Mouse (Mus musculus): Measurements from ENCODE around the gene B4galt1. TPM values are rescaled to one million over a fixed set of nuclear protein-coding genes. Genes with fewer than 3 reads are reported as not detected.

The B4galt1 gene
- total RNA-seq, 1 experiment from 2014 or later = 34.7 TPM

DNA sequence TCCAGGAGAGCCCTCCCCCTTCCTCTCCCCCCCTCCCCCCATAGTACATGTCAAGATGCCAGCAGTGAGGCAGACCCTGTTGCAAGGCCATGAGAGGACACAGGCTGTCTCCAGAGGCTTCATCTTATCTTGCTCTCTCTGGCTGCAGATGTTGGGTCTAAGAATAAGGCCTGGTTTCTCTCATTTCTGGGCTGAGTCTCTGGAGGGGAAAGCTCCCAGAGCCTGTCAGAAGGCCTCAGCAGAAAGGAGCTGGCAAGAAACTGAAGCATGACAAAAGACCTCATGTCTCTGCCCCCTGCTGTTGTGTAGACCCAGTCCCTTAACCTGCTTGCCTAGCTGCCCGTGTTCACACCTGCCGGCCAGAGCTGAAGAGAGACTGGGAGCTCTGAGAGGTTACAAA, 19.5 kb upstream of the B4galt1 start:
- ATAC-seq (replicated peaks; ENCODE audit: low read depth, poor library complexity, severe bottlenecking) = 0 out of 2 replicates have a peak, but pooled peaks have one; percentile 18

DNA sequence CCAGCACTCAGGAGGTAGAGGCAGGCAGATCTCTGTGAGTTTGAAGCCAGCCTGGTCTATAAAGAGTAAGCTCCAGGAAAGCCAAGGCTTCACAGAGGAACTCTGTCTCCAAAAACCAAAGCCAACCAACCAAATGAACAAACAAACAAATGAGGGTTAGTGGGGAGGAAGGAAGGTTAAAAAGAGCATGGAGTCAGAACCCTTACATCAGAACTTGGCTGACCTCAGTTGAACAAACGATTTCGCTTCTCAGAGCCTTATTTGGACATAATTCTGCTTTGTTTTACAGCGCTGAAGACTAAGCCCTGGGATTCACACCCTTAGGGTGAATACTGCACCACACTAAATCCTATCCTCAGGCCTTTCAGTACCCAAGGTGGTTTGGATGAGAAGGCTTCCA, 18.3 kb upstream of the B4galt1 start:
- ATAC-seq (replicated peaks; ENCODE audit: low read depth, poor library complexity, severe bottlenecking) = no peak

DNA sequence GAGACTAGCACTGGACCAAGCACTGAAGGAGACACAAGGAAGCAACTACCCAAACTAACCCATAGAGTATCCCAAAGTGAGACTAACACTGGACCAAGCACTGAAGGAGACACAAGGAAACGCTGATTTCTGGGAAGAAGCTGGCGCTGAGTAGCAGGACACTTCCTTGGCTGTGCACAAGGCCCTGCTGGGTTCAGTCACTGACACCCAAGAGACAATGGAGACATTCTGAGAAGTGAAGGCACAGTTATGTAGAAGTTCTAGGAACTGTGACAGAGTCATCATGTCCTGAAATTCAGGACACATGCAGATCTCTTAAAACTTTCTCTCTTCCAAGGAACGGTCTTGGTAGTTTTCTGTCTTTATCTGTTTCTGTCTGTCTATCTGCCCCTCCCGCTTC, 16.4 kb upstream of the B4galt1 start:
- no peak for ATAC-seq (replicated peaks; ENCODE audit: low read depth, poor library complexity, severe bottlenecking)

DNA sequence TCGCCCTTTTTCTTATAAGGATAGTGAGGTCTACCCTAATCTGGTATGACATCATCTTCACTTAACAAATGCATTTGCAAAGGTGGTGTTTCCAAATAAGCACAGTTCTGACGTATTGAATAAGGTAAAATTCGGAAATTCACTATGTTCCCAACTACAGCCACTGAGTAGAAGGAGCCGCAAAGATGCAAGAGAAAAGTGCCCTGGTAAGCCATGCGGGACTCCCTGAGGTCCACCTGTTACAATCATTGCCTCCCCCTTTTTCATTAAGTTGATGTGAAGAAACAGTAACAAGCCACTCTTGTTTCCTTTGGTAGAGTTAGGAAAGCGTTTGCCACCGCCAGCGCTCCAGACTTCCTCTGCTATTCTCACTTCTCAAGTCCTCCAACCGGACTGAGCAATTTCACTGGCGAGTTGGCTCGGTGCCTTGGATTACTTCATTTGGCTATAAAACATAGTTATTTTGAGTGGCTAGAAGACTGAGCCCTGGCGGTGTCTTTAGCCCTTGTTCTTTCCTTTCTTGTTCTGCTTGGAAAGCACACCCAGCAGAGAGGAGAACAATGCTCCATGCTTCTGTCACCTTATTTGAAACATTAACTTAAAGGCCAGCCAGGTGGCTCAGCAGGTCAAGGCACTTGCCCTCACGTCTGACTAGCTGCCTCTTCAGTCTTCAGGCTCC, 14.9 kb upstream of the B4galt1 start:
- peak; percentile 75 for ATAC-seq (replicated peaks; ENCODE audit: low read depth, poor library complexity, severe bottlenecking)

DNA sequence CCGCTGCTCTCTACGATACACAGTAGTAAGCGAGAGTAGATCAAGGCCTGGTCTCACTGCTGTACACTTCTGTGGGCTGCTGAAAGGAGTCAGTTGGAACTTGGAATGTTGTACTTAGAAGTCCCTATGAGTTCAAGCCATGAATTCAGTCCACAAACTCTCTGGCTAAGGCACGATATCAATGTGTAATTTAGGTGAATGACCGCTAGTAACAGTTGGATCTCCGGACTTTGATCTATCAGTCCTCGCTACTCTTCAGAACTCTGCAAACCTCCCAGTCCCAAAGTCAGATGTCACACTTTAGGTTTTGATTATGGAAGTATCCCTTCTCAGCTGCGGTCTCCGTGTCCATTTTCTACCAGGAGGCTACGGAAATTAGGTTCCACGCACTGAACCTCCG, 10.6 kb upstream of the B4galt1 start:
- no peak for ATAC-seq (replicated peaks; ENCODE audit: low read depth, poor library complexity, severe bottlenecking)

DNA sequence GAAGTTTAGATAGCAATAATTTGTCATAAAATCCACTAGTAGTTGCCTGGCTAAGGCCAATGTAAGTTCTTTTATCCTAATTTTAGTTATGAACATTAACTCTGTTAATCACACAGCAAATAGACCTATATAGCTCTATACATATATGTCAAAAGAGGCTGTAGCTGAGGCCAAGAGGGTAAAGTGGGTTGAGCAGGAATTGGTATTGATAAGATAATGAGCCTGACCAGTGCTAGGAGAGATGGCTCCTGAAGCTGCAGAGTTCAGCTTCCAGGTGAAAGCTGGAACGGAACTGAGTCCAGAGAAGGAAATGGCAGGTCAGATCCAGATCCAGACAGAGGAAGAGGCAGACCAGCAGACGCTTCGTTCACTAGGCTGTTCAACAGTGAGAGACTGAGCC, 9.5 kb upstream of the B4galt1 start:
- no peak for ATAC-seq (replicated peaks; ENCODE audit: low read depth, poor library complexity, severe bottlenecking)

DNA sequence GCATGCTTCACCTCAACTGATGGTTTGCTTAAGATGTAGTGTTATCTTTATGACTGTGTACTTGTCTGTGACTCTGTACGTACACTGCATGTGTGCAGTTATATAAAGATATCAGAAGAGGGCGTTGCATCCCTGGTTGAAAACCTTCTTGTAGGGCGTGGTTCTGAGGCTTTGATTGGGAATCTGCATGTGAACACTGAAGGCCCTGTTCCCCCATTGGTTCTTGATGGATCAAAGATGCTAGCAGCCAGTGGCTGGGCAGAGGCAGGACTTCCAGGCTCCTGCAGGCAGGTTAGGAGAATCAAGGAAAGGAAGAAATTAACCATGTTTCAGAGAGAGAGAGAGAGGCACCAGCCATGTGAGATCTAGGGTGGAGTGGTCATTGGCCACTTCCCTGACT, 7.3 kb upstream of the B4galt1 start:
- ATAC-seq (replicated peaks; ENCODE audit: low read depth, poor library complexity, severe bottlenecking) = no peak

DNA sequence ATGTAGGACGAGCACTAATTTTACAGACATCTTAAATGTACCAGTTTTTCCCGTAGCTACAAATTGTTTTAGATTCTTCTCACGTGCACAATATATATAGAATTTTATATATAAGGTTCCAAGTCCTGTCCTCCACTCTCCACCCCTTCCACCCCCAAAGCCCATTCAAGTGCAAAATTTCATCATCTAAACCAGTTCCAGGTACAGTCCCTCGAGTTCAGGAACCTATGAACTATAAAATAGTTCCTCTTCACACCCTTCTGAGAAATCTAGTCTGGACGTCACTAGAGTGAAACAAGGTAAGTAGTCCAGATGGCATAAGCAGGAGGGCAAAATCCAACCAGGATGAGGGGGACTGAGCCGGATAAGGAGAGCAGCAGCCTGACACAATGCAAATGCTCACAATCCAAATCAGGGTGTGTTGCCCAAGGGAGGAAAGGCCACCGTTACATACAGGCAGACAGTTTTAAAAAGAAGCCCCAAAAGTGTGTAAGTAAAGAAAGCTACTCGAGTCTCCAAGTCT, 4.1 kb upstream of the B4galt1 start:
- ATAC-seq (replicated peaks; ENCODE audit: low read depth, poor library complexity, severe bottlenecking) = no peak

DNA sequence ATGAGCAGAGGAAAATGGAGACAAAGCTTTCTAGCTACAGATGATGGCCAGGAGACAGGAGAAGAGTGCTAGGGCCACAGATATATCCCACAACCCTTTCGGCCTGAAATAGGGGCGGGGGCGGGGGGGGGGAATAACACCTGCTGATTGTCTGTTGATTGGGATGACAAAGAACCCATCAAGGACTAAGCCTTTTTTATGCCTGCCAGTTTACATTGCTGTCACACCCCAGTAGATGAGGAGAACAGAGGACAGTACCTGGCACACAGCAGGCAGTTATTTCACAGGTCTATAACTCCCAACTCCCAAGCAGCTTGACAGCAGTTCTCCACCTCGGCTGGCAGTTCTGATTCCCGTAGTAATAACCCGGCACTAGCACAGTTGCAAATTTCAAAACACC, 2.8 kb upstream of the B4galt1 start:
- ATAC-seq (replicated peaks; ENCODE audit: low read depth, poor library complexity, severe bottlenecking) = no peak

DNA sequence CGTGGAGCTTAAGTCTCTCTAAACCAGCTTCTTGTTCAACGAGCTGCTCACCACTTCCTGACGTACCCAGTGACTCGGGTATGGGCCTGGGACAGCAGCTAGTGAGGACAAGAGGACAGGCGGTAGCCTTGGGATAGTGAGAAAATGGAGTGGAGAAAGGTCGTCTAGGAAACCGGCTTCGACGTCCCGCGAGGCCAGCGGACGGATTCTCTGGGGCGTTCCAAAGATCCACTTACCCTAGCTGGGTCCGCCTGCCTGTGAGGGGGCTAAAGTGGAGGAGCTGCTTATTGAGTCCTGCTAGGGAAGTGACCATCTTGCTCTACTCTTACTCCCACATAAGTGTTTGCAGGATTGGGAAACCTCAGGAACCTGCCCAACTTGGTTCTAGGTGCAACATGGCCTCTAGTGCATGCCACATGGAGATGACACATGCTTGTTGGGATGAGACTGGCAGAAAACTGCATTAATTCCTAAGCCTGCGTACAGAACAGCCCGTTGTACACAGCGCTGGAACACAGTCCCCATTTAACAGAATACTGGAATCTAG, 655 bp upstream of the B4galt1 start:
- ATAC-seq (replicated peaks; ENCODE audit: low read depth, poor library complexity, severe bottlenecking) = no peak; the same call in none of the 2 replicates

DNA sequence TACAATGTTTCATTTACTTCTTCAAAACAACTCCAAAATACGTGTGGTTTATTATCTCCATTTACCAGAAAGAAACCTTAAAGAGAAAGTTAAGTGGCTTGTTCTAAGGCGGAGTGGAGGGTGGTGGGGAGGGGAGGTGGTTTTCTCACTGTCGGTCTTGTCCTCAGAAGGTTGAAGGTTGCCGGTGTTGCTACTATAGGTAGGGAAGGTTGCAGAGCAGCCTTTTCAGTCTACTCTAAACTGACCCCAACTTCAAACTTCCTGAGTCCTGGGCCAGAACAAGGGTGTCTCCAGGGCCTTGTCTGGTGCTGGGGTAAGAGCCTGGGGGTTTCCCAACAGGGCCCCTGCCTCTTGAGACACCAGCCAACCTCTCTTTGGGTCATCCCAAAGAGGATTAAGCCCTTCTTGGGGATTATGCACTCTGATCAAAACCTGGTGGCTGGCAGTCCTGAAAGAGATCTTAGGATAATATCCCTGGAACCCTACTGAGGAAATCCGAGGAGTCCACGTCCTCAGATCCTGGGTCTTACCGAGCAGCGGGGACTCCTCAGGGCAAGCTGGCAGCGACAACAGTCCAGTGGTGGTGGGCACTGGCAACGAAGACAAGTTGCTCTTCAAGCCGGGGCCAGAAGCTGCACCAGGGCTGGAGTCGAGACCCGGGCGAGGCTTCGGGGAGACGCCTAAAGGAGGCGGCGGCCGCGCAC, 792 bp downstream of the B4galt1 start:
- no peak for ATAC-seq (replicated peaks; ENCODE audit: low read depth, poor library complexity, severe bottlenecking)

DNA sequence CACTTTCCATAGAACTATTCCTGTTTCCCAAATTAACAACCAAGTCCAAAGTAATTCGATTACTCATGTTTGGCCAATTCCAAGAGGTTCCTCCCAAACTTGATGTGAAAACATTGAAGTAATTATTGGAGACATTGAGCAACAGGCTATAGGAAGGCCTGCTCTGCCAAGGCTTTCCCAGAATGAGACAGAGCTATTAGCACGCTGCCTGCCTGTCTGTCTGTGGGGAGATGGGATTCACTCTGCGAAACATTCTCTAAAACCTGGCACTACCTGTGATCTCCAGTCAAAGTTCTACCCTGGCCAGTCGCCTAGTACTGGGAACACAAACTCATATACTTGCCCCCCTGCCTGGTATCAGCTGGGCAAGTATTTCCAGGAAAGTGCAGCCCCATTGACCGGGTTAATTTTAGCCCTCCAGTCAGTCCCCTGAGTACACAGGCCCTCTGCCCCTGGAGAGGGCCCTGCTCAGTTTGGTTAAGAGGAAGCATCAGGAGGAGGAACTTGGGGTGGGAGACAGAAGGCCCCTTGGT, 1.5 kb downstream of the B4galt1 start:
- no peak for ATAC-seq (replicated peaks; ENCODE audit: low read depth, poor library complexity, severe bottlenecking)

DNA sequence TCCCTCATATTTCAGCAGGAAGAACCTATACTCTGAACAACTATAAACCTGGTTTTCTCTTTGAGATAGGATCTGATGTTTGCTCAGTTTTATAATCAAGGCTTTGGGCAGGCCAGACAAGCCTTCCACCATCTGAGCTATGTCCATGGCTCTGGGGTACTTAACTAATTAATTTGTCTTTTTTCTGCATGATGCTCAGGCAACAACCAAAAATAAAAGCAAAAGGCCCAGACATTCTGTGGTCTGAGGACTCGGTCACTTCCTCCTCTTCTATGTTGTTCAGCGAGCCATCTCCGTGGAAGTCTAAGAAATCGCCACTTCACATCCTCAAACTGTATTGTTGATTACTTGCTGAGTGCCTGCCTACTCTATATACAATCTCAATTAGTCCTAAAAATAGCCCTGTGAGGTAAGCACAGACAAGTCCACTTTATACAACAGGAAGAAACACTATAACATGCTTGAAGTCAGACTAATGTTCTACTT, 2.0 kb downstream of the B4galt1 start:
- no peak for ATAC-seq (replicated peaks; ENCODE audit: low read depth, poor library complexity, severe bottlenecking)

DNA sequence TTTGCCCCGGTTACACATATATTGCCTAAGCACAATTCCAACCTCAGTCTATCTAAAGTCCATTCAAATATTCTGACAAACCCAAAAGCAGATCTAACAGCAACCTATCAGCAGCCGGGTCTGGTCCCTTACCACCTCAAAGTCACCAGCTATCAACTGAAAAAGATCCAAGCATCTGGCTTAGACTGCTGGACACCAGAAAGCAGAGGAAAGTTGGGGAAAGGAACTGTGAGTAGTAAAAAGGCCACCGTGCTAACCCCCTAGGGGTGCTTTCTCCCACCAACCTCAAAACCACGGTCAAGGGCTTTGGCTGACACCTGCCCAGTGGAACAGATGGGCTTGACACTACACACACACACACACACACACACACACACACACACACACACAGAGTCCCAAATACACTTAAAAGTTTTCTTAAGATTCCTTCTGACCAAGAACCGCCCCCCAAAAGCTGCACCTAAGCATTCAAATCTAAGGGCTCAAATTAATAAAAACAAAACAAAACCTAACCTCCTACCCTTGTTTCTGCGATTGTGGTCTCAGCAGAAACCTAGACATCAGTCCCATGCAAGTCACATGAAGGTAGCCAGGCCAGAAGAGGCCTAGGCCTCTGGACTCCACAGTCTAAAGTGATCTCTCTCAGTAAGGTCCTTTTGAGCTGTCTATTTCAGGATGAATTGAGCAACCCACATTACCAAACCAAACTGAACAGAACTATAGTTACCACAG, 2.6 kb downstream of the B4galt1 start:
- ATAC-seq (replicated peaks; ENCODE audit: low read depth, poor library complexity, severe bottlenecking) = no peak

DNA sequence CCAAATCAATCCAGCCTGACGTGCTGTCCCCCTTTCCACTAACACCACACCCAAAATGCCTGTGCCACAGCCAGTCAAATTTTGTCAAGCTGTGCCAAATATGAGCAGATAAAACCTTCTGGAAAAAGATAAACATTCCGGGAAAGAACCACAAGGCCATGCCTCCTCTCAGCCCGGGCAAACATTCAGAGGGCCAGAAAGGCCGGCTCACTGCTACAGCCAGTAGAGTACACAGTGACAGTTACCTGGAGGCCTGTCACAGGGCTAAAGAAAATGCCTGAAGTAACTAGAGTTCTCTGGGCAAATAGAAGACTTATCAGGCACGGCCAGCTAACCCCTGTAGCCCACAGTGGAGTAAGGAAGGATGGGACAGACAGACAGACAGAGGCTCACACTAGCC, 3.2 kb downstream of the B4galt1 start:
- peak; percentile 5 for ATAC-seq (replicated peaks; ENCODE audit: low read depth, poor library complexity, severe bottlenecking)

DNA sequence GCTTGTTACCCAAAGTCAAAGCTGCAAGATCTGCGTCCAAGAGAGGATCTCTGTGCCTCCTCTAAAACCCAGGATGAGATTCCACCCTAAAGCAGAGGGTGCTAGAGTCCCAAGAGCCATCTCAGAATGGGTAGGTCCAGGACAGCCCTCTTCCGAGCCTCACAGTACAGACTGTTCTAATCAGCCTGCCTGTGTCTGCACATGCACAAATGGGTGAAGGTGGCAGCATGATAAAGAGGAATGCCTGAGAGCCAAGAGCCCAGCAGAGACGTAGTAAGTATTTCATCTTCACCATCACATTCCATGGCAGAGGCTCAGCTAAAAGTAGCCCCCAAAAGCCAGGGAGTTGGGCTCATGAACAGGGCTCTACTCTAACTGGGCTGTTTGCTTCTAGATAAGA, 4.3 kb downstream of the B4galt1 start:
- no peak for ATAC-seq (replicated peaks; ENCODE audit: low read depth, poor library complexity, severe bottlenecking)

DNA sequence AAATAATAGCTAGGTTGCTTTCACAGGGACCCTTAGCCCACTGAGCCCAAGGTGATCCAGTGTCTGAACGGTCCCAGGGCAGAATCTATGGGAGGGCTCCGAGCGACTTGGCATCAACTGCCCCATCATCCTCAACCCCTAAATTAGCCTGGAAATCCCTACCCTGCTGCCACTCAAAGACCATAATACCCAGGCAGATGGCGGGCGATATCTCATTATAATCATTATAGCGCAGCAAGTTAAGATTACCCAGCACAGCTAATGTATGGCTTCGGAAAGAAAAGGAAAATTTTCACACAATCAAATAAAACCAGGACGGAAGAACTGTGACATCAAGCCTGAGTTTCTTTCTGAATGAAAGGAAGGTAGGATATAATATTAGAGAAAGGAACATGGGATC, 5.6 kb downstream of the B4galt1 start:
- ATAC-seq (replicated peaks; ENCODE audit: low read depth, poor library complexity, severe bottlenecking) = no peak

DNA sequence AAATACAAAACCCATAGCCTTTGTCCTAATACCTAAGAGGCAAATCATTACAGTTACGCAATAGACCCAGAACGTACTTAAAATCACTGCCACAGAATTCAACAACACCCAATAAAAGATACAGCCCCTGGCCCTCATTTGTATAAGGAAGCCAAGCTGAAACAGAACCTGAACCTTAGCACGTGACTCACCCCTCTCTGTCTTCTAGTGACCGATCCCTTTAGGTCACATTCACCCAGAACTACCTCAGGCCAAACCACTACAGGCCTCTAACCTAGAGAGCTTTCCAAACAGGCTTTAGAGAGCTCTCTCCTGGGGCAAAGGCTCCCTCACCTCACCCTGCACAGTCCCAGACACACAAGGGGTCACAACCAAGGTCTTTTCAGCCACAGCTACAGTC, 6.6 kb downstream of the B4galt1 start:
- ATAC-seq (replicated peaks; ENCODE audit: low read depth, poor library complexity, severe bottlenecking) = no peak

DNA sequence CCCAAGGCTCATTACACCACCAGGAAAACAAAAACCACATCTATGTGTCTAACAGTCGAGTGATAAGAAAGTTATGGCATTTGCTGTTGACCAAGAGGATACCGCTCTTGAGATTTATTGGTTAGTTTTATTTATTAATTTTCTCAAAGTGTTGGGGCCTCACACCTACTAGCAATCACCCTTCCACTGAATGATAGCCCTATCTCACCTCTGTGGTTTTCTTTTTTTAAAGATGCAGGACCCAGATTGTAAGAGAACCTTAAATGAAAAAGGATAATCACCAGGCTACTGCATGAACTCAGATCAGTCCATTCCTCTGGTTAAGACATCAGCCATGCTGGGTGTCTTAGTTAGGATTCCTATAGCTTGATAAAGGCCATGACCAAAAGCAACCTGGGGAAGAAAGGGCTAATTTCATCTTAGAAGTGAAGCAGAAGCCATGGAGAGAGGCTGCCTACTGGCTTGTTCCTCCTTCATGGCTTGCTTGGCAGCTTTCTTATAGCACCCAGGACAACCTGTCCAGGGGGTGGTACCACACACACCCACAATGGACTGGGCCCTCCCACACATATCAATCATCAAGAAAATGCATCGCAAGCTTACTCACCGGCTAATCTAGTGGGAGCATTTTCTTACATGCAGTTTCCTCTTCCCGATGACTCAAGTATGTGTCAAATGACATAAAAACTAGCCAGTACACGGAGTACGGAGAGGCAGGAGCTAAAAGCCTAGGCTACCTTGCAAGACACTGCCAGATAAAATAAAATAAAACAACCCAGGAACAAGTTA, 7.5 kb downstream of the B4galt1 start:
- ATAC-seq (replicated peaks; ENCODE audit: low read depth, poor library complexity, severe bottlenecking) = no peak; the same call in 1 of the 2 replicates
